Mouse (Mus musculus) kidney, adult 2 months (tissue): ENCODE results near the gene Odc1.

Experiments
- CTCF ChIP-seq: fragments of 200-500 bp; conservative IDR thresholded peaks from 2 replicates; pipeline ENCODE4 v1.5.1; 2011; ENCODE audit warnings: low read depth, mild to moderate bottlenecking, control low read depth, low read length, moderate library complexity, mixed read lengths; ENCODE audit not compliant: insufficient read depth, insufficient read length
- POLR2A ChIP-seq: fragments of 200-500 bp; IDR thresholded peaks from one replicate; pipeline ENCODE4 v1.6.1; 2011; ENCODE audit warnings: low read depth, low read length, control low read depth

- TF ChIP-seq CTCF (no peak), POLR2A (no peak)
Observed at GRCm38 (mm10) chr12:17562396-17562795, 17.8 kb downstream of the Odc1 start.
